Mouse (Mus musculus) brain, embryonic 14.5 days (tissue): Measurements from ENCODE around the gene Ccdc12. TPM values are rescaled to one million over a fixed set of nuclear protein-coding genes. Genes with fewer than 3 reads are reported as not detected.

Source experiments
- DNase-seq: peaks from one replicate; pipeline ENCODE4 v3.0.0-alpha.2; 2011; ENCODE audit warnings: low read depth
- CTCF ChIP-seq: fragments of 200-500 bp; IDR thresholded peaks from 2 replicates; pipeline ENCODE4 v1.5.1; 2012; ENCODE audit warnings: inconsistent platforms, mild to moderate bottlenecking, moderate library complexity, borderline replicate concordance; ENCODE audit not compliant: insufficient read depth, insufficient read length; ENCODE audit errors: extremely low read depth
- POLR2A ChIP-seq: fragments of 200-500 bp; IDR thresholded peaks from 2 replicates; pipeline ENCODE4 v1.6.1; 2012; ENCODE audit warnings: mild to moderate bottlenecking, inconsistent platforms, borderline replicate concordance; ENCODE audit not compliant: poor library complexity, insufficient read depth, insufficient read length, severe bottlenecking; ENCODE audit errors: extremely low read depth
- polyA plus RNA-seq: library from polyadenylated mRNA; depleted of rRNA; stranded (reverse); fragments of >200 nt; gene quantifications from 2 replicates; pipeline ENCODE4 v1.2.3, GENCODE M21; 2012; rRNA removed

Gene Ccdc12
- polyA plus RNA-seq, 1 experiment: 76.0 TPM

DNA sequence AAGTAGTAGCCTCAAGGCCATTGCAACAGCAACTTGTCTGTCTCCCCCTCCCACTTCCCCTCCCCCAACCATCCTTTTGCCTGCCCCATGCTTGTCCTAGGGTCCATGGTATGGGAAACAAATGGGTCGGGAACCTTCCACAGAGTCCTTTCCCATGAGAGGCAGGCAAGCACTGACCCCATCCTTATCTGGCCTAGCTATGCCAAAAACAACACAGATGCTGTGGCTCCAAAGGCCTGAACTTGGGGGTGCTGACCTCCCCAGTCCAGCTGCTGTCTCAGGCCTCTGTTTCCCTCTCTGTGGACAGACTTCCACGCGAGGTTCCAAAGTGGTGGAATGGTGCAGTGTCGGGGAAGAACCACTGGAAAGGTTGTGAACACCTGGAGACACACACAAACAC lies 97.5 kb downstream of the Ccdc12 start:
- no peak for TF ChIP-seq POLR2A
- TF ChIP-seq CTCF: no peak
- no peak for DNase-seq

GRCm38 (mm10) chr9:110757816-110758215 lies 101.5 kb downstream of the Ccdc12 start:
- no peak for TF ChIP-seq POLR2A
- no peak for TF ChIP-seq CTCF
- DNase-seq: no peak

DNA sequence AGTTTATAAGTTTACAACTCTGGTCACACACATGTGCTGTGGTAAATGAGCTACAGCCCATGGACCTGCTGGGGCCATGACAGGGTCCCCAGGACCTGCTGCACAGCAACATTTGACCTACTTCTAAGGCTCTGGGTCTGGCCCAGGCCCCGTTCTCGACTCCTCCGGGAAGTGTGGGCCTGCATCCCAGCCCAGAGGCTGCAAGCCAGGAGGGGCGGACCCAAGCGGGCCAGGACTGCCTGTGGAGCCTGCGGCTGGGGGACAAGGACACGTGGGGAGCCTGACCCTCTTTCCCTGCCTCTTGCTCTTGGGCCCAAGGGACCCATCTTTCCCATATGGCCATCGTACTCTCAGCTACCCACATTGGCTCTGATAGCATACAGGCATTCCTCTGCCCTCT lies 102.3 kb downstream of the Ccdc12 start:
- TF ChIP-seq CTCF (no peak), POLR2A (no peak)
- no peak for DNase-seq

- peak; percentile 21 for DNase-seq
- TF ChIP-seq CTCF (peak; percentile 64), POLR2A (no peak)
Observed at GRCm38 (mm10) chr9:110759265-110759664, 103.0 kb downstream of the Ccdc12 start.

DNA sequence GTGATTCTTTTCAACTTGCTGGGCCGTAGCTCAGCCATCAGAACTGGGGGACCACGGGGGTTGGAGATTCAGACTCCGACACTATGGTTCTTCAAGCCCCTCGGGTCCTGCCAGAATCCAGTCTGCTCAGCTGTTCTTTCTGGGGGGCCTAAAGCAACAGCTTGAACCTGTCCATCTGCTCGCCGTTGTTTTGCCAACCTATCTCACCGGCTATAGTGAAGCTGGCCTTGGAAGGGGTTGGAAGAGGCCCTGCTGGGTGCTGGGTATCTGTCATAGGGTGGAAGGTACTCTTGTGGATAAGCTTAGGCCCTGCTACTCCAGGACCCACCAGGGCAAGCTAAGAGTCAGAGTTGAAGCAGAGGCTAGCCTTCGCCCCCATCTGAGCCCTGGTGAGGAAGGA lies 104.6 kb downstream of the Ccdc12 start:
- no peak for TF ChIP-seq POLR2A
- TF ChIP-seq CTCF: no peak

More for the DNA sequence above, 104.6 kb downstream of the Ccdc12 start:
- no peak for DNase-seq

Other genes with a start within 250 kb of the Ccdc12 start
- 31.2 and 73.7 TPM in 2 replicates for gene Ptpn23, start 248.3 kb upstream of the Ccdc12 start, polyA plus RNA-seq
- gene Ngp, start 236.8 kb upstream of the Ccdc12 start, polyA plus RNA-seq: 0.45 and 1.1 TPM in 2 replicates
- gene Klhl18, start 179.8 kb upstream of the Ccdc12 start, polyA plus RNA-seq: 35.8 and 39.3 TPM in 2 replicates
- 1.9 and 3.6 TPM in 2 replicates for gene Kif9, start 179.5 kb upstream of the Ccdc12 start, polyA plus RNA-seq
- gene Setd2, start 123.9 kb upstream of the Ccdc12 start, polyA plus RNA-seq: 83.3 and 90.6 TPM in 2 replicates
- gene Nradd, start 32.1 kb upstream of the Ccdc12 start, polyA plus RNA-seq: 25.1 and 33.9 TPM in 2 replicates
- 11.8 and 15.5 TPM in 2 replicates for gene Nbeal2, start 2.3 kb upstream of the Ccdc12 start, polyA plus RNA-seq
- gene Myl3, start 85.4 kb downstream of the Ccdc12 start, polyA plus RNA-seq: 0.30 and 0.37 TPM in 2 replicates
- 18.0 and 24.2 TPM in 2 replicates for gene Pth1r, start 90.6 kb downstream of the Ccdc12 start, polyA plus RNA-seq
- gene Prss42, start 141.7 kb downstream of the Ccdc12 start, polyA plus RNA-seq: not detected in 2 replicates
- gene Prss44, start 157.5 kb downstream of the Ccdc12 start, polyA plus RNA-seq: not detected in 2 replicates
- gene Prss43, start 170.2 kb downstream of the Ccdc12 start, polyA plus RNA-seq: not detected in 2 replicates
- gene Prss45, start 178.1 kb downstream of the Ccdc12 start, polyA plus RNA-seq: 0.09 TPM in 1 of 2 replicates, not detected in the other
- gene Prss46, start 188.0 kb downstream of the Ccdc12 start, polyA plus RNA-seq: not detected in 2 replicates
- gene Prss50, start 201.5 kb downstream of the Ccdc12 start, polyA plus RNA-seq: 0.06 and 0.08 TPM in 2 replicates
- 2.6 and 3.9 TPM in 2 replicates for gene Als2cl, start 223.4 kb downstream of the Ccdc12 start, polyA plus RNA-seq
- 0.61 and 1.1 TPM in 2 replicates for gene Tmie, start 223.6 kb downstream of the Ccdc12 start, polyA plus RNA-seq